ENCODE assay signal across 8 mouse cellular contexts in the genomic region with DNA sequence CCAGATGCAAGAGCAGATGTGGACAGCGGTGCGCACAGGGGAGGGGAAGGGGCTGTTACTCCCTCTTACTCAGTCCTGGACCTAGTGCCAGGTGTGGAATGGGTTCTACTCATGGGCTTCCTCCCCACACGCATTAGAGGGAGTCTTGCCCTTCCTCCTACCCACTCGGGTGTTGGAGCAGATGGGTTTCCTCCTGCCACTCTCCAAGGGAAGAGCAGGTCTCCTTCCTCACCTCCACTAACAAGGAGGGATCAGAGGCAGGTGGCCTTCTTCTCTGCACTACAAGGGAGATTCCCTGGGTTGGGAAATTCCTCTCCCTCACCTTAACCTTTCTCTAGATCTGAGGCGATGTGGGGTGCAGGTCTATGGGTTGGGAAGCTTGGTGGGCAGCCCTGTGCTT. TPM values are rescaled to one million over a fixed set of nuclear protein-coding genes. Genes with fewer than 3 reads are reported as not detected.
DNase-seq lines count a peak whose midpoint lies in the region; ATAC-seq and TF ChIP-seq lines count a peak whose summit lies in the region.

No protein-coding gene starts in this region.

- 9% methylated on average over 5 of the region's 5 CpGs for WGBS in lung, postnatal 0 days
- 21% methylated on average over 5 of the region's 5 CpGs for WGBS in forebrain, embryonic 11.5 days
- WGBS in limb, embryonic 14.5 days = 15% methylated on average over 5 of the region's 5 CpGs
- 4% methylated on average over 5 of the region's 5 CpGs for WGBS in stomach, embryonic 15.5 days

- H3K4me2 ChIP-seq in lung, postnatal 0 days (replicated peaks; ENCODE audit: low read depth, low read length) = peak overlapping the region; percentile 95
- peak overlapping the region; percentile 95 for H3K4me2 ChIP-seq in forebrain, embryonic 11.5 days (ENCODE audit: low read depth, low read length, severe bottlenecking)
- peak overlapping the region; percentile 87 for H3K4me2 ChIP-seq in limb, embryonic 14.5 days (replicated peaks; ENCODE audit: low read depth, low read length, severe bottlenecking)
- peak overlapping the region; percentile 84 for H3K4me2 ChIP-seq in stomach, embryonic 15.5 days

- H3K4me1 ChIP-seq in lung, postnatal 0 days (ENCODE audit: insufficient read depth, low read depth, low read length) = peaks cover 30% of the 10 kb centered on the region
- peaks cover 10% of the 10 kb centered on the region; the same call in 1 of the 2 replicates for H3K4me1 ChIP-seq in forebrain, embryonic 11.5 days (replicated peaks; ENCODE audit: control insufficient read depth, insufficient read depth, low read length)
- H3K4me1 ChIP-seq in limb, embryonic 14.5 days (ENCODE audit: control insufficient read depth, insufficient read depth, low read length) = peaks cover 11% of the 10 kb centered on the region
- peaks cover 20% of the 10 kb centered on the region for H3K4me1 ChIP-seq in stomach, embryonic 15.5 days

- H3K9me3 ChIP-seq in lung, postnatal 0 days (ENCODE audit: low read length) = no peaks in the 10 kb centered on the region
- no peaks in the 10 kb centered on the region for H3K9me3 ChIP-seq in forebrain, embryonic 11.5 days (ENCODE audit: control insufficient read depth, low read length)
- no peaks in the 10 kb centered on the region for H3K9me3 ChIP-seq in limb, embryonic 14.5 days (ENCODE audit: control insufficient read depth, low read length)
- no peaks in the 10 kb centered on the region for H3K9me3 ChIP-seq in stomach, embryonic 15.5 days

- no peak for ATAC-seq in lung, postnatal 0 days
- ATAC-seq in forebrain, embryonic 11.5 days (replicated peaks; ENCODE audit: low FRiP score) = 0 out of 2 replicates have a peak, but pooled peaks have one; percentile 10
- no peak for ATAC-seq in limb, embryonic 14.5 days (ENCODE audit: low FRiP score, low read depth)
- no peak for ATAC-seq in stomach, embryonic 15.5 days (ENCODE audit: insufficient read depth, low FRiP score, low read depth)

- H3K4me3 ChIP-seq in lung, postnatal 0 days (ENCODE audit: low read depth, low read length) = peak overlapping the region; percentile 94
- H3K4me3 ChIP-seq in forebrain, embryonic 11.5 days (ENCODE audit: low read depth, low read length) = peak overlapping the region; percentile 96
- peak overlapping the region; percentile 98 for H3K4me3 ChIP-seq in limb, embryonic 14.5 days (replicated peaks; ENCODE audit: low read length)
- H3K4me3 ChIP-seq in stomach, embryonic 15.5 days (replicated peaks) = peak overlapping the region; percentile 97

- DNase-seq in lung, postnatal 0 days (ENCODE audit: low spot score) = no peak
- no peak for DNase-seq in lung, postnatal 36 days
- DNase-seq in forebrain, embryonic 11.5 days (ENCODE audit: low spot score) = no peak
- no peak for DNase-seq in limb, embryonic 14.5 days (ENCODE audit: low spot score)
- no peak for DNase-seq in adrenal gland, postnatal 36 days
- DNase-seq in left cerebral cortex, postnatal 14 days (ENCODE audit: low spot score in 2 of 2) = no peak
- no peak for DNase-seq in left cerebral cortex, postnatal 4 days

- intact Hi-C loops in left cerebral cortex, postnatal 14 days (cut with DNase I) = no loop called here
- intact Hi-C loops in left cerebral cortex, postnatal 4 days (cut with DNase I) = no loop called here

- peak overlapping the region; percentile 96 for H3K9ac ChIP-seq in lung, postnatal 0 days (replicated peaks; ENCODE audit: low read depth)
- H3K9ac ChIP-seq in forebrain, embryonic 11.5 days (ENCODE audit: low read length) = peak overlapping the region; percentile 97
- peak overlapping the region; percentile 97 for H3K9ac ChIP-seq in limb, embryonic 14.5 days (ENCODE audit: low read depth, low read length, severe bottlenecking)
- peak overlapping the region; percentile 91 for H3K9ac ChIP-seq in stomach, embryonic 15.5 days

- no peaks in the 10 kb centered on the region for H3K36me3 ChIP-seq in lung, postnatal 0 days (ENCODE audit: insufficient read depth, low read length)
- no peaks in the 10 kb centered on the region for H3K36me3 ChIP-seq in forebrain, embryonic 11.5 days (ENCODE audit: control insufficient read depth, insufficient read depth, low read length)
- no peaks in the 10 kb centered on the region for H3K36me3 ChIP-seq in limb, embryonic 14.5 days (ENCODE audit: control insufficient read depth, insufficient read depth, low read length)
- no peaks in the 10 kb centered on the region for H3K36me3 ChIP-seq in stomach, embryonic 15.5 days

- TF ChIP-seq CTCF in lung, postnatal 0 days (IDR thresholded peaks at IDR 0.05) = no peak

- TF ChIP-seq EP300 in lung, postnatal 0 days (IDR thresholded peaks at IDR 0.05) = no peak

- H3K27ac ChIP-seq in lung, postnatal 0 days (ENCODE audit: low read length) = 0 out of 2 replicates have a peak overlapping the region, but pooled peaks have one; percentile 14
- H3K27ac ChIP-seq in forebrain, embryonic 11.5 days (ENCODE audit: low read depth, low read length) = no peak overlapping the region
- no peak overlapping the region; the same call in 1 of the 2 replicates for H3K27ac ChIP-seq in limb, embryonic 14.5 days (replicated peaks; ENCODE audit: low read depth, low read length)
- no peak overlapping the region for H3K27ac ChIP-seq in stomach, embryonic 15.5 days

- no peak for TF ChIP-seq POLR2A in limb, embryonic 14.5 days (IDR thresholded peaks at IDR 0.05; ENCODE audit: borderline replicate concordance, extremely low read depth, insufficient read depth, insufficient read length)

- no peaks in the 10 kb centered on the region for H3K27me3 ChIP-seq in lung, postnatal 0 days (replicated peaks; ENCODE audit: insufficient read depth, low read length)
- no peaks in the 10 kb centered on the region for H3K27me3 ChIP-seq in forebrain, embryonic 11.5 days (ENCODE audit: control insufficient read depth, insufficient read depth, low read length)
- no peaks in the 10 kb centered on the region for H3K27me3 ChIP-seq in limb, embryonic 14.5 days (ENCODE audit: control insufficient read depth, insufficient read depth, low read length)
- no peaks in the 10 kb centered on the region for H3K27me3 ChIP-seq in stomach, embryonic 15.5 days (replicated peaks)

RNA-seq across cellular contexts. Expression of gene Glt1d1, which starts 15.9 kb away (rescaled TPM):
- 0.08 and 0.19 TPM in 2 replicates for polyA plus RNA-seq in lung, postnatal 0 days (2015; fragmentation: Nextera tagmentation; extraction: Ambion mirVana)
- polyA plus RNA-seq in forebrain, embryonic 11.5 days (2014; fragmentation: Nextera tagmentation; extraction: Ambion mirVana) = 1.5 TPM in 2 replicates
- polyA plus RNA-seq in limb, embryonic 14.5 days (2012; rRNA removed) = 1.2 and 1.5 TPM in 2 replicates
- 0.47 and 0.79 TPM in 2 replicates for polyA plus RNA-seq in limb, embryonic 14.5 days (2014; fragmentation: Nextera tagmentation; extraction: Ambion mirVana)
- polyA plus RNA-seq in stomach, embryonic 15.5 days (2015; fragmentation: Nextera tagmentation; extraction: Ambion mirVana) = 0.52 and 0.62 TPM in 2 replicates
- under 1 TPM; 0.16 to 0.66 TPM for total RNA-seq in adrenal gland, postnatal 36 days (2021)
- 10 to 100 TPM; 23.4 to 28.6 TPM for total RNA-seq in left cerebral cortex, postnatal 14 days (2021)
- total RNA-seq in left cerebral cortex, postnatal 4 days (2021) = 10 to 100 TPM; 15.4 to 18.5 TPM

RNA-seq across cellular contexts. Expression of gene Slc15a4, which starts 16.5 kb away (rescaled TPM):
- polyA plus RNA-seq in lung, postnatal 0 days (2015; fragmentation: Nextera tagmentation; extraction: Ambion mirVana) = 19.4 and 22.1 TPM in 2 replicates
- 24.5 and 28.0 TPM in 2 replicates for polyA plus RNA-seq in forebrain, embryonic 11.5 days (2014; fragmentation: Nextera tagmentation; extraction: Ambion mirVana)
- polyA plus RNA-seq in limb, embryonic 14.5 days (2012; rRNA removed) = 22.0 and 31.1 TPM in 2 replicates
- 19.3 and 20.2 TPM in 2 replicates for polyA plus RNA-seq in limb, embryonic 14.5 days (2014; fragmentation: Nextera tagmentation; extraction: Ambion mirVana)
- 20.6 and 21.7 TPM in 2 replicates for polyA plus RNA-seq in stomach, embryonic 15.5 days (2015; fragmentation: Nextera tagmentation; extraction: Ambion mirVana)
- total RNA-seq in adrenal gland, postnatal 36 days (2021) = 10 to 100 TPM; 23.8 to 25.3 TPM
- 10 to 100 TPM; 22.4 to 30.0 TPM for total RNA-seq in left cerebral cortex, postnatal 14 days (2021)
- 10 to 100 TPM; 22.9 to 25.3 TPM for total RNA-seq in left cerebral cortex, postnatal 4 days (2021)
